ENCODE assay signal across 18 mouse cellular contexts in the genomic region with DNA sequence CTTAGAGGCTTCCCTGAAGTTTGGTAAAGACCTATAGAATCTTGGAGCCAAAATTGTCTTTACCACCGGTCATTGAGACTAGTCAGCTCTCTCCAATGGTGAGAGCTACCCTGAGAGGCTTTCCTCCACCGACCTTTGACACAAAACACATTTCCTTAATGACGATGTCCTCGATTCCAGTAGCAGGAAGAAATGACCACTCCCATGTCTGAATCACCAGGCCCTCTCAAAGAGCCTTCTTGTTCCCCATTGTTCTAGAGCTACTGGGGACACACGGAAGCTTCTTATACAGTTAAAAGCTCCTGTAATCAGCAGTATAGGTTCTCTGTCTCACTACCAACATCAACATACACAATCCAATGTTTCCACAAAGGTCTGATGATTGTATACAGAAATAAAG.
"Had no signal": no experiment of that assay in that cellular context is flagged by ENCODE, and none has a peak within 500 bp of the region (broad histone marks: within the 10 kb centered on the region; RNA-seq: fewer than 3 reads in every experiment).

No protein-coding gene starts in this region.

- H3K4me2 ChIP-seq: midbrain, embryonic 12.5 days; midbrain, embryonic 15.5 days; neural tube, embryonic 12.5 days; neural tube, embryonic 15.5 days had no signal

- H3K27ac ChIP-seq: layer of hippocampus, adult 2 months; left cerebral cortex, adult 2 months; liver, embryonic 14.5 days; midbrain, embryonic 12.5 days; midbrain, embryonic 15.5 days; neural tube, embryonic 12.5 days; neural tube, embryonic 15.5 days had no signal

- ATAC-seq: inflammation-experienced regulatory T-cells, adult 6 months; liver, postnatal 0 days; midbrain, embryonic 15.5 days had no signal

- H3K9me3 ChIP-seq: midbrain, embryonic 12.5 days; midbrain, embryonic 15.5 days; neural tube, embryonic 12.5 days; neural tube, embryonic 15.5 days had no signal

- DNase-seq: kidney, adult 18-20 months; kidney, adult 9 months; kidney, postnatal 14 days; kidney, postnatal 4 days; layer of hippocampus, adult 9-11 months; liver, postnatal 0 days; right cerebral cortex, adult 18-20 months; right cerebral cortex, postnatal 14 days; right cerebral cortex, postnatal 4 days; thymus, postnatal 25 days had no signal

- H3K4me1 ChIP-seq: midbrain, embryonic 12.5 days; midbrain, embryonic 15.5 days; neural tube, embryonic 12.5 days; neural tube, embryonic 15.5 days had no signal

- H3K9ac ChIP-seq: liver, embryonic 14.5 days; liver, postnatal 0 days; midbrain, embryonic 12.5 days; midbrain, embryonic 15.5 days; neural tube, embryonic 12.5 days; neural tube, embryonic 15.5 days had no signal

- H3K4me3 ChIP-seq: layer of hippocampus, adult 2 months; left cerebral cortex, adult 2 months; midbrain, embryonic 12.5 days; midbrain, embryonic 15.5 days; neural tube, embryonic 12.5 days; neural tube, embryonic 15.5 days had no signal

- H3K36me3 ChIP-seq: midbrain, embryonic 12.5 days; midbrain, embryonic 15.5 days; neural tube, embryonic 12.5 days; neural tube, embryonic 15.5 days had no signal

- H3K27me3 ChIP-seq: midbrain, embryonic 12.5 days; midbrain, embryonic 15.5 days; neural tube, embryonic 12.5 days; neural tube, embryonic 15.5 days had no signal
